Mouse (Mus musculus): ENCODE results near the gene Smok3c. TPM values are rescaled to one million over a fixed set of nuclear protein-coding genes. Genes with fewer than 3 reads are reported as not detected.
"Not testable (repeated sequence)": the region's sequence is repeated elsewhere in the genome, so short reads cannot be mapped to it uniquely, and the experiment has no call there.

Gene Smok3c
- total RNA-seq, 2 experiments from 2014 or later = not detected

GRCm38 (mm10) chr5:138092771-138093170, 39.8 kb downstream of the Smok3c start:
- no peak for DNase-seq
- intact Hi-C loops (cut with DNase I) = no loop called here

- DNase-seq = no peak
Measured at GRCm38 (mm10) chr5:138094474-138094873, 41.5 kb downstream of the Smok3c start.

DNA sequence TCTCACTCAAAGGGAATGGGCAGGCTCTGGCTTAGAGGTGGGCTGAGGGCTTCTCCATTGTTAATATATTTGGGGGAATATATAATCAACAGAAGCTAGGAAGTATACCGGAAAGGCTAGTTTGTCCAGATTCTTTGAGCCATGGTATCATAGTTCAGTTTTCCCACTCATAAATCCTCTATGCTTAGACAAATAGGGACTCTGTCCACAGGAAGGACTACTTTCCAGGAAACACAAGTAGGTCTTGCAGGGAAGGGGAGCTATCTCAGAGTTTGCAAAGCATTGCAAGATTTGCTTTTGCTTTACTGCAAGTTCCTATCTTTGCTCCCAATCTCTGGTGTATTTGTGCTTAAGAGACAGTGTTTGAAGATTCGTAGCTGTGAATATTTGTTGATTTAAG, 52.0 kb downstream of the Smok3c start:
- no peak for DNase-seq
- intact Hi-C loops (cut with DNase I) = no loop called here

More at GRCm38 (mm10) chr5:138094474-138094873, 41.5 kb downstream of the Smok3c start:
- intact Hi-C loops (cut with DNase I) = no loop called here

DNA sequence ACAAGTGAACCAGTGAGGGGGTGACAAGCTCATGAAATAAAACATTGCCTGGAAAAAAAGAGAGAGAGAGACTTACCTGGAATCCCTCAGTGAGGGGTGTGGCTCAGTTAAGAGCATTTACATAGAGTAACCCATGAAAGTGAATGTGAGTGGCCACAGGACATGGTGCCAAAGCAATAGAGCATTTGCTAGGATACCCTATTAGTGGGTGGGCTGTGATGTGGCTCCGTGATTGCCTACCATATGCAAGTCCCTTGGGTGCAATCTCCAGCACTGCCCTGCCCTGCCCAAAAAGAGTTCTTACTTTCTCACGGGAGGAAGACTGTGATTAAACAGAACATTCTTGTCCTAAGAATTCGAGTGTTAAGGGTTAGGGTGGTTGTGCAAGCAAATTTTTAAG, 54.1 kb downstream of the Smok3c start:
- DNase-seq = no peak
- intact Hi-C loops (cut with DNase I) = no loop called here

DNA sequence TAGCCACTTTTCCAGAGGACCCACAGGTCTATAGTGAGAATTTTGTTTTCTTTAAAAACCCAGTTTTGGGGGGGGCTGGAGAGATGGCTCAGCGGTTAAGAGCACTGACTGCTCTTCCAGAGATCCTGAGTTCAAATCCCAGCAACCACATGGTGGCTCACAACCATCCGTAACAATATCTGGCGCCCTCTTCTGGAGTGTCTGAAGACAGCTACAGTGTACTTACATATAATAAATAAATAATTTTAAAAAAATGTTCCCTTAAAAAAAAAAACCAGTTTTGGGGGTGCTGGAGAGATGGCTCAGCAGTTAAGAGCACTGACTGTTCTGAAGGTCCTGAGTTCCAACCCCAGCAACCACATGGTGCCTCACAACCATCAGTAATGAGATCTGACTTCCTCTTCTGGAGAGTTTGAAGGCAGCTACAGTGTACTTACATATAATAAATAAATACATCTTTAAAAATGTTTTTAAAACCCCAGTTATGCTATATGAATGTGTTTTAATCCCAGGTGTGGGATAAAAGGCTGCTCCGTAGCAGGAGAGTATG, 56.9 kb downstream of the Smok3c start:
- intact Hi-C loops (cut with DNase I) = not testable (repeated sequence)

More for the DNA sequence above, 56.9 kb downstream of the Smok3c start:
- not testable (repeated sequence) for DNase-seq

Other genes starting within 250 kb of the Smok3c start
- 1 to 10 TPM; 1.1 to 1.8 TPM for gene Pilra, start 216.9 kb upstream of the Smok3c start, total RNA-seq (2021)
- gene Pilrb1, start 195.1 kb upstream of the Smok3c start, total RNA-seq (2021) = under 1 TPM; 0.74 to 0.84 TPM
- under 1 TPM; 0.17 to 0.26 TPM for gene Pilrb2, start 181.4 kb upstream of the Smok3c start, total RNA-seq (2021)
- gene Cyp3a13, start 131.6 kb upstream of the Smok3c start, total RNA-seq (2021) = under 1 TPM; 0.17 to 0.22 TPM
- gene Gjc3, start 90.1 kb upstream of the Smok3c start, total RNA-seq (2021) = under 1 TPM; 0.34 to 0.37 TPM
- not detected for gene Azgp1, start 71.7 kb upstream of the Smok3c start, total RNA-seq (2021)
- gene Smok3a, start 31.9 kb upstream of the Smok3c start, total RNA-seq (2021) = not detected
- gene Smok3b, start 31.8 kb upstream of the Smok3c start, total RNA-seq (2021) = not detected
- gene Zkscan1, start 31.9 kb downstream of the Smok3c start, total RNA-seq (2021) = 10 to 100 TPM; 20.8 to 24.4 TPM
- gene Zscan21, start 63.7 kb downstream of the Smok3c start, total RNA-seq (2021) = 10 to 100 TPM; 14.5 to 18.2 TPM
- gene Zfp113, start 102.5 kb downstream of the Smok3c start, total RNA-seq (2021) = 10 to 100 TPM in 1 of 2 experiments, 1 to 10 TPM in 1; 5.6 to 10.1 TPM
- gene Cops6, start 107.9 kb downstream of the Smok3c start, total RNA-seq (2021) = 100 to 1,000 TPM; 136 to 145 TPM
- gene Ap4m1, start 118.8 kb downstream of the Smok3c start, total RNA-seq (2021) = 10 to 100 TPM; 11.3 to 15.5 TPM
- gene Mcm7, start 119.2 kb downstream of the Smok3c start, total RNA-seq (2021) = 10 to 100 TPM; 30.0 to 37.2 TPM
- 10 to 100 TPM; 24.4 to 27.6 TPM for gene Taf6, start 134.3 kb downstream of the Smok3c start, total RNA-seq (2021)
- gene Cnpy4, start 134.3 kb downstream of the Smok3c start, total RNA-seq (2021) = 10 to 100 TPM in 1 of 2 experiments, 1 to 10 TPM in 1; 9.2 to 10.1 TPM
- 1 to 10 TPM; 4.7 to 4.8 TPM for gene Mblac1, start 141.1 kb downstream of the Smok3c start, total RNA-seq (2021)
- gene Nxpe5, start 172.7 kb downstream of the Smok3c start, total RNA-seq (2021) = under 1 TPM; 0.57 TPM
- gene Lamtor4, start 202.3 kb downstream of the Smok3c start, total RNA-seq (2021) = 10 to 100 TPM; 75.6 to 77.5 TPM
- gene BC037034, start 210.8 kb downstream of the Smok3c start, total RNA-seq (2021) = 1 to 10 TPM; 5.4 to 6.5 TPM
- gene Gal3st4, start 219.6 kb downstream of the Smok3c start, total RNA-seq (2021) = under 1 TPM; 0.36 to 0.47 TPM
- gene Gm43720, start 226.8 kb downstream of the Smok3c start, total RNA-seq (2021) = not detected
- 1 to 10 TPM in 1 of 2 experiments, under 1 TPM in 1; 0.86 to 1.1 TPM for gene Gpc2, start 226.8 kb downstream of the Smok3c start, total RNA-seq (2021)
- gene Stag3, start 227.0 kb downstream of the Smok3c start, total RNA-seq (2021) = under 1 TPM; 0.17 to 0.22 TPM